Mouse (Mus musculus): Measurements from ENCODE around the gene Stambpl1. TPM values are rescaled to one million over a fixed set of nuclear protein-coding genes. Genes with fewer than 3 reads are reported as not detected.

Gene Stambpl1
- polyA plus RNA-seq (2017; shearing (Covaris generic)) = 100 to 1,000 TPM; 109 to 112 TPM

GRCm38 (mm10) chr19:34192008-34192963 is at the start of gene Stambpl1:
Stambpl1 (plus strand) TSS chr19:34192229.

GRCm38 (mm10) chr19:34165891-34166290 is 26.1 kb upstream of the Stambpl1 start, which contains the start of gene Ankrd22:
Ankrd22 (minus strand) TSS chr19:34166053.

GRCm38 (mm10) chr19:34254880-34255681 is 63.1 kb downstream of the Stambpl1 start, which contains the start of gene Acta2:
Acta2 (minus strand) TSS chr19:34255590.

Other genes with a start within 250 kb of the Stambpl1 start
- not detected for gene Lipf, start 231.0 kb upstream of the Stambpl1 start, polyA plus RNA-seq (2017; shearing (Covaris generic))
- gene Lipk, start 183.9 kb upstream of the Stambpl1 start, polyA plus RNA-seq (2017; shearing (Covaris generic)) = not detected
- gene Lipn, start 124.9 kb upstream of the Stambpl1 start, polyA plus RNA-seq (2017; shearing (Covaris generic)) = not detected
- not detected for gene Lipm, start 91.3 kb upstream of the Stambpl1 start, polyA plus RNA-seq (2017; shearing (Covaris generic))
- gene Ankrd22, start 26.2 kb upstream of the Stambpl1 start, polyA plus RNA-seq (2017; shearing (Covaris generic)) = 1 to 10 TPM in 1 of 2 experiments, under 1 TPM in 1; 0.42 to 1.4 TPM
- gene Acta2, start 63.4 kb downstream of the Stambpl1 start, polyA plus RNA-seq (2017; shearing (Covaris generic)) = 1 to 10 TPM in 1 of 2 experiments, under 1 TPM in 1; 0.47 to 1.3 TPM
- gene Fas, start 98.4 kb downstream of the Stambpl1 start, polyA plus RNA-seq (2017; shearing (Covaris generic)) = 10 to 100 TPM; 64.5 to 78.1 TPM

Data from inflammation-experienced regulatory T-cells (primary cell).